Mouse (Mus musculus): Measurements from ENCODE around the gene 9130409I23Rik. TPM values are rescaled to one million over a fixed set of nuclear protein-coding genes. Genes with fewer than 3 reads are reported as not detected.
A peak's percentile ranks its signal among the peaks of the same experiment; 100 is the strongest.

The 9130409I23Rik gene
- polyA plus RNA-seq, 1 experiment: not detected

GRCm38 (mm10) chr1:181012416-181012815 is 38.6 kb upstream of the 9130409I23Rik start:
- no peak for DNase-seq
- no peak for TF ChIP-seq CTCF (IDR thresholded peaks at IDR 0.05; ENCODE audit: insufficient read depth, low read length)
- TF ChIP-seq POLR2A (IDR thresholded peaks at IDR 0.05; ENCODE audit: borderline replicate concordance, extremely low read depth, low read depth, low read length): no peak
- 77% methylated on average over 3 of the region's 3 CpGs for WGBS
- peaks cover 36% of the 10 kb centered on the region for H3K4me1 ChIP-seq (ENCODE audit: control insufficient read depth, insufficient read depth, low read length)
- H3K4me3 ChIP-seq (replicated peaks; ENCODE audit: extremely low read depth, low read depth, low read length): no peak overlapping the region

- no peak for DNase-seq
- Histone ChIP-seq H3K4me3 (replicated peaks; ENCODE audit: extremely low read depth, low read depth, low read length) (no peak overlapping the region), H3K4me1 (ENCODE audit: control insufficient read depth, insufficient read depth, low read length) (peaks cover 32% of the 10 kb centered on the region)
- no peak for TF ChIP-seq CTCF (IDR thresholded peaks at IDR 0.05; ENCODE audit: insufficient read depth, low read length)
- no peak for TF ChIP-seq POLR2A (IDR thresholded peaks at IDR 0.05; ENCODE audit: borderline replicate concordance, extremely low read depth, low read depth, low read length)
- 68% methylated on average over 6 of the region's 6 CpGs for WGBS
Observed at GRCm38 (mm10) chr1:181013446-181013845, 37.6 kb upstream of the 9130409I23Rik start.

- peak; percentile 41 for DNase-seq
- WGBS: 37% methylated on average over 6 of the region's 6 CpGs
- TF ChIP-seq POLR2A (IDR thresholded peaks at IDR 0.05; ENCODE audit: borderline replicate concordance, extremely low read depth, low read depth, low read length) (peak; percentile 21; the same call in 1 of the 2 replicates), CTCF (IDR thresholded peaks at IDR 0.05; ENCODE audit: insufficient read depth, low read length) (no peak)
- H3K4me3 ChIP-seq (replicated peaks; ENCODE audit: extremely low read depth, low read depth, low read length): no peak overlapping the region
- peaks cover 30% of the 10 kb centered on the region for H3K4me1 ChIP-seq (ENCODE audit: control insufficient read depth, insufficient read depth, low read length)
Observed at GRCm38 (mm10) chr1:181014731-181015500, 36.1 kb upstream of the 9130409I23Rik start.

GRCm38 (mm10) chr1:181015558-181015957 is 35.5 kb upstream of the 9130409I23Rik start:
- Histone ChIP-seq H3K4me3 (replicated peaks; ENCODE audit: extremely low read depth, low read depth, low read length) (no peak overlapping the region), H3K4me1 (ENCODE audit: control insufficient read depth, insufficient read depth, low read length) (peaks cover 24% of the 10 kb centered on the region)
- peak; percentile 84 for DNase-seq
- TF ChIP-seq CTCF (IDR thresholded peaks at IDR 0.05; ENCODE audit: insufficient read depth, low read length) (no peak), POLR2A (IDR thresholded peaks at IDR 0.05; ENCODE audit: borderline replicate concordance, extremely low read depth, low read depth, low read length) (peak; percentile 83; the same call in 1 of the 2 replicates)

DNA sequence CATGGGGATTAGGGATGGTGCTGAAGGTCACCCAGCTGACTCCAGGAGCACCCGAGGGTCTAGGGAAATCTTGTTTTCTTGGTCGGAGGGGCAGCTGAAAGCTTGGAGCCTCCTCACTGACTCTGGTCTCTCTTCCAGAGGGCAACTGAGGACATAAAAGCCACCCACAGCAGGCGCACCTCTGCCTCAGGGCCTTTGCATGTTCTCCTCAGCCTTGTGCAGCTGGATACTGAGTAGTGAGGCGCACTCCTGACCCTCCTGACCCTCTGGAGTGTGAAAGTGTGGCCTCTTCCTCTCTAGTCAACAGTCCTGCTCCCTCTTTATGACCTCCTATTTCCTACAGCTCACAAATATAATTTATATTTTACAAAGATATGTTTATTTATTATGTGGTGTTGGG is 35.0 kb upstream of the 9130409I23Rik start:
- no peak for TF ChIP-seq POLR2A (IDR thresholded peaks at IDR 0.05; ENCODE audit: borderline replicate concordance, extremely low read depth, low read depth, low read length)
- WGBS: 65% methylated on average over 4 of the region's 4 CpGs
- Histone ChIP-seq H3K4me3 (replicated peaks; ENCODE audit: extremely low read depth, low read depth, low read length) (peak overlapping the region; percentile 41), H3K4me1 (ENCODE audit: control insufficient read depth, insufficient read depth, low read length) (peaks cover 23% of the 10 kb centered on the region)
- DNase-seq: no peak

- WGBS: 1% methylated on average over 21 of the region's 21 CpGs
- H3K4me3 ChIP-seq (replicated peaks; ENCODE audit: extremely low read depth, low read depth, low read length): peak overlapping the region; percentile 76
- H3K4me1 ChIP-seq (ENCODE audit: control insufficient read depth, insufficient read depth, low read length): peaks cover 20% of the 10 kb centered on the region
- TF ChIP-seq CTCF (IDR thresholded peaks at IDR 0.05; ENCODE audit: insufficient read depth, low read length) (no peak), POLR2A (IDR thresholded peaks at IDR 0.05; ENCODE audit: borderline replicate concordance, extremely low read depth, low read depth, low read length) (peak; percentile 85; the same call in 1 of the 2 replicates)
- peak; percentile 73 for DNase-seq
Observed at GRCm38 (mm10) chr1:181016532-181017131, 34.4 kb upstream of the 9130409I23Rik start.

DNA sequence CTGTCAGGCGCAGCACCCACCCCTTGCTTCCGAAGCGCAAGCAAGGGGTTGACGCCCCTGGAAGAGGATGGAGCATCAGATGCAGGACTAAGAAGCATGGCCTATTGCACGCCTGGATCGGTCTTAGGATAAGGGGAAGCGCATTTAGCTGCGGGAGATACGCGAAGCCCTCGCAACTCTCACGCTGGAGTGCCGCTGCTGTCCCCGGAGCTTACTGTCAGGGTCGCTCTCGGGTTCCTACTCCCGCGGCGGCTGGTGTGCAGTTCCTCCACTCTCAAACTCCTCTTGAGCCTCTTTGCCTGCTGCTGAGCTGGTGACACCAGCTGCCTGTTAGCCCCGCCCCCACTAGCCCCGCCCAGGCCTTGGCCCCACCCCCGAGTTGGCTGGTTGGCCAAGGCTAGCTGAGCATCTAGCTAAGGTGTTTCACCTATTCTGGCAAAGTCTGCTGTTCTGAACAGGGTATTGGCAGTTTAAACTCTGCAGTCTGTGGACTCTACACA is 33.8 kb upstream of the 9130409I23Rik start:
- WGBS: under 1% methylated on average over 22 of the region's 22 CpGs
- TF ChIP-seq POLR2A (IDR thresholded peaks at IDR 0.05; ENCODE audit: borderline replicate concordance, extremely low read depth, low read depth, low read length): peak; percentile 99
- TF ChIP-seq CTCF (IDR thresholded peaks at IDR 0.05; ENCODE audit: insufficient read depth, low read length): no peak
- peak; percentile 84 for DNase-seq
- peaks cover 20% of the 10 kb centered on the region for H3K4me1 ChIP-seq (ENCODE audit: control insufficient read depth, insufficient read depth, low read length)
- H3K4me3 ChIP-seq (replicated peaks; ENCODE audit: extremely low read depth, low read depth, low read length): peak overlapping the region; percentile 76

- WGBS: 73% methylated on average over 13 of the region's 13 CpGs
- no peak for TF ChIP-seq POLR2A (IDR thresholded peaks at IDR 0.05; ENCODE audit: borderline replicate concordance, extremely low read depth, low read depth, low read length)
- no peak for TF ChIP-seq CTCF (IDR thresholded peaks at IDR 0.05; ENCODE audit: insufficient read depth, low read length)
- Histone ChIP-seq H3K4me1 (ENCODE audit: control insufficient read depth, insufficient read depth, low read length) (peaks cover 20% of the 10 kb centered on the region), H3K4me3 (replicated peaks; ENCODE audit: extremely low read depth, low read depth, low read length) (no peak overlapping the region)
- DNase-seq: no peak
Observed at GRCm38 (mm10) chr1:181017890-181018420, 33.1 kb upstream of the 9130409I23Rik start.

GRCm38 (mm10) chr1:181020756-181021487 is 30.1 kb upstream of the 9130409I23Rik start, which contains the start of gene Ephx1:
TSS of gene Ephx1 (minus strand) at chr1:181020904.
- TF ChIP-seq CTCF (IDR thresholded peaks at IDR 0.05; ENCODE audit: insufficient read depth, low read length): no peak
- no peak for TF ChIP-seq POLR2A (IDR thresholded peaks at IDR 0.05; ENCODE audit: borderline replicate concordance, extremely low read depth, low read depth, low read length)
- no peak for DNase-seq
- Histone ChIP-seq H3K4me3 (replicated peaks; ENCODE audit: extremely low read depth, low read depth, low read length) (no peak within 1 kb of the TSS), H3K4me1 (ENCODE audit: control insufficient read depth, insufficient read depth, low read length) (peaks cover 3% of the 10 kb centered on the region)
- WGBS: 58% methylated on average over 5 of the region's 5 CpGs

Measured in lung, adult 2 months (tissue).